ENCODE assay signal across 8 mouse cellular contexts in the genomic region with DNA sequence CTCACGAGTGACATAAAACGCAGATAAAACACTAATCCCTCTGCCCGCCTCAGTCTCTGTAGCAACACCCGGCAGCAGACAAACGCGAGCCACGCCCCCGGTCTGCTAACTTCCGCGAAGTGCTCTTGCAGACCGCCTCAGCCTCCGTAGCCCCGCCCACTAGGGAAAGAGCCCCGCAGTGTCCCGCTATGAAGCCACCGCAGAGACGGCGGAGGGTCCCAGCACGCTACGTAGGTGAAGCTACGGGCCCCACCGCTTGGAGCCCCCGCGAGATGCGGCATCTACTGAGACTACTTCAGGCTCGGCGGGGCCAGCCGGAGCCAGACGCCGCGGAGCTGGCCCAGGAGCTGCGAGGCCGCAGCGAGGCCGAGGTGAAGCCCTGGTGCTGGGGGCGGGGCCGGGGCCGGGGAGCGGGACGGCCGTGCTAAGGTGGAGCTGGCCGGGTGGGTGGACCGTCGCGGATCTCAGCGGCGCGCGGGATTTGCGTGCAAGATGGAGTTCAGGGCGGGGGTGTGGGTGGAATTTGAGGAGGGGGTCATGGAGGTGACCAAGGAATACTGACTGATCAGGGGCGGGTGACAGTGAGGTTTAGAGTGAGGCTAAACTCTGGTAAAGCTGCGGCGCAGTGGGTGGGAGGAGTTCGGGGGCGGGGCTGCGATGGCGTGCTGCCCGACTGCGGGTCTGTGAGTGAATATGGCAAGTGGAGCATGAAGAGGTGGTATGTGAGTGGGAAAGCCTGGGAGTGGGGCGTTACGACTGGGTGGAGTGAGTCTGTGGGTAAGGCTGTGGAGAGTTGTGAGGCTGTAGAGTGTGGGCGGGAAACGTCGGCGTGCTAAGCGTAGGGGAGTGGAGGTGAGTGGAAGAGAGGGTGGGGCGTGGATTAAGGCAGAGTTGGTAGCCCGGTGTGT. TPM values are rescaled to one million over a fixed set of nuclear protein-coding genes. Genes with fewer than 3 reads are reported as not detected.
DNase-seq lines count a peak whose midpoint lies in the region; ATAC-seq and TF ChIP-seq lines count a peak whose summit lies in the region.

A gene (plus strand): TSS at position 147 of the 908 bp plus-strand sequence.

- no peaks in the 10 kb centered on the region for H3K9me3 ChIP-seq in hindbrain, embryonic 14.5 days (ENCODE audit: control insufficient read depth, low read length)

- H3K4me2 ChIP-seq in hindbrain, embryonic 14.5 days (replicated peaks), result peak within 1 kb of the TSS; percentile 72

- peak within 1 kb of the TSS; percentile 81 for H3K27ac ChIP-seq in hindbrain, embryonic 14.5 days

- DNase-seq in Patski (ENCODE audit: low read depth, low spot score), result no peak
- DNase-seq in cerebellum, postnatal 14 days, result peak; percentile 95 to 96
- peak; percentile 93 for DNase-seq in frontal cortex, postnatal 25 days (ENCODE audit: low spot score in 2 of 2)
- peak; percentile 93 for DNase-seq in hindbrain, embryonic 14.5 days (ENCODE audit: low spot score)
- peak; percentile 90 for DNase-seq in left cerebral cortex, adult 11 months (ENCODE audit: low spot score)
- peak; percentile 96 for DNase-seq in lung, postnatal 4 days
- peak; percentile 94 for DNase-seq in retina, postnatal 7 days (ENCODE audit: low read depth, low spot score)
- DNase-seq in urinary bladder, adult 2 months (ENCODE audit: low spot score), result peak; percentile 96

- peak within 1 kb of the TSS; percentile 49 for H3K4me3 ChIP-seq in hindbrain, embryonic 14.5 days (replicated peaks; ENCODE audit: low read length)

- peak within 1 kb of the TSS; percentile 63 for H3K9ac ChIP-seq in hindbrain, embryonic 14.5 days

- POLR2A ChIA-PET in Patski (lab: Charles Lee), result interaction anchor here (1.3 kb wide), 1 partner anchor 59 kb away, joined by 3 read pairs; no protein-coding TSS in a partner anchor

- H3K27me3 ChIP-seq in Patski, result no peaks in the 10 kb centered on the region
- no peaks in the 10 kb centered on the region for H3K27me3 ChIP-seq in hindbrain, embryonic 14.5 days (ENCODE audit: control insufficient read depth, insufficient read depth, low read length)

- WGBS in hindbrain, embryonic 14.5 days, result under 1% methylated on average over 69 of the region's 69 CpGs

- CTCF ChIA-PET in Patski (lab: Charles Lee), result interaction anchor here (0.7 to 2.7 kb wide), 15 partner anchors 11 to 119 kb away, joined by 3 to 19 read pairs (median 4); a partner anchor contains a TSS

- no peak for TF ChIP-seq CTCF in Patski (IDR thresholded peaks at IDR 0.05)

- in situ Hi-C loops in Patski (cut with MboI; ENCODE audit: low pct_unique_long_range_greater_than_20kb), result loop anchor here (5.0 kb wide), 1 partner anchor 119 kb away; no protein-coding TSS in a partner anchor

- peak; percentile 75 for ATAC-seq in Patski
- peak; percentile 90 for ATAC-seq in hindbrain, embryonic 14.5 days (ENCODE audit: low FRiP score)

- H3K36me3 ChIP-seq in hindbrain, embryonic 14.5 days (replicated peaks; ENCODE audit: control insufficient read depth, insufficient read depth), result peaks cover 39% of the 10 kb centered on the region

- H3K4me1 ChIP-seq in hindbrain, embryonic 14.5 days (replicated peaks; ENCODE audit: control insufficient read depth, insufficient read depth, low read length), result peaks cover 34% of the 10 kb centered on the region

RNA-seq across cellular contexts. Expression of the gene that starts here (rescaled TPM):
- polyA plus RNA-seq in Patski (2021), result 42.7 TPM
- 62.3 and 65.1 TPM in 2 replicates for polyA plus RNA-seq in hindbrain, embryonic 14.5 days (2014; fragmentation: Nextera tagmentation; extraction: Ambion mirVana)
- 50.9 and 56.7 TPM in 2 replicates for polyA plus RNA-seq in urinary bladder, adult 2 months (2012; rRNA removed)
